Mouse (Mus musculus) MEL (cell line): ENCODE data around the gene Capn9. TPM values are rescaled to one million over a fixed set of nuclear protein-coding genes. Genes with fewer than 3 reads are reported as not detected.
A peak's percentile ranks its signal among the peaks of the same experiment; 100 is the strongest.

Experiments
- DNase-seq: peaks from one replicate; pipeline ENCODE4 v3.0.0; 2011; ENCODE audit warnings: low read depth, low spot score
- H3K27ac ChIP-seq: 2 replicates; pipeline ENCODE4 v1.5.1; 2012; ENCODE audit warnings: low read depth, mild to moderate bottlenecking, control low read depth, low read length, moderate library complexity; ENCODE audit not compliant: control insufficient read depth
- H3K27me3 ChIP-seq, 2 experiments: fragments of 150-350 bp in 1 of 2; sonication (generic) in 1 of 2; 2 replicates each; pipeline ENCODE4 v1.6.1; 2012; ENCODE audit warnings: low read length in 2 of 2, mild to moderate bottlenecking in 2 of 2, improper control_type of control experiment in 1 of 2, moderate library complexity in 1 of 2; ENCODE audit not compliant: insufficient read depth in 2 of 2, control insufficient read depth in 1 of 2
- H3K36me3 ChIP-seq, 2 experiments: 2 replicates each; pipeline ENCODE4 v1.6.1; 2012 to 2014; ENCODE audit warnings: low read length in 2 of 2, improper control_type of control experiment in 1 of 2, inconsistent platforms in 1 of 2, mild to moderate bottlenecking in 1 of 2; ENCODE audit not compliant: insufficient read depth in 2 of 2, control insufficient read depth in 1 of 2
- H3K4me1 ChIP-seq, 2 experiments: fragments of 150-350 bp in 1 of 2; sonication (generic) in 1 of 2; 2 replicates each; pipeline ENCODE4 v1.6.1; 2012; ENCODE audit warnings: low read length in 2 of 2, improper control_type of control experiment in 1 of 2, mild to moderate bottlenecking in 1 of 2; ENCODE audit not compliant: insufficient read depth in 2 of 2, control insufficient read depth in 1 of 2
- H3K4me3 ChIP-seq, 2 experiments: fragments of 150-350 bp in 1 of 2; sonication (generic) in 1 of 2; 2 replicates each; pipeline ENCODE4 v1.5.1; 2012; ENCODE audit warnings: low read depth in 2 of 2, low read length in 2 of 2, mild to moderate bottlenecking in 2 of 2, moderate library complexity in 2 of 2, control low read depth in 1 of 2, improper control_type of control experiment in 1 of 2; ENCODE audit not compliant: control insufficient read depth in 1 of 2, insufficient read depth in 1 of 2
- H3K79me2 ChIP-seq: 2 replicates; pipeline ENCODE4 v1.6.1; 2012; ENCODE audit warnings: mild to moderate bottlenecking, low read length, moderate library complexity; ENCODE audit not compliant: control insufficient read depth, poor library complexity, insufficient read depth
- H3K9ac ChIP-seq: 2 replicates; pipeline ENCODE4 v1.6.1; 2012; ENCODE audit warnings: low read depth, mild to moderate bottlenecking, control low read depth, low read length, moderate library complexity; ENCODE audit not compliant: control insufficient read depth, poor library complexity, severe bottlenecking
- H3K9me3 ChIP-seq: fragments of 150-350 bp; sonication (generic); replicated peaks from 2 replicates; pipeline ENCODE4 v1.6.1; 2012; ENCODE audit warnings: mild to moderate bottlenecking, low read length, improper control_type of control experiment, moderate library complexity; ENCODE audit not compliant: insufficient read depth
- CHD2 ChIP-seq: IDR thresholded peaks from 2 replicates; pipeline ENCODE4 v1.6.1; 2011; ENCODE audit warnings: low read length, improper control_type of control experiment
- CTCF ChIP-seq, 3 experiments: IDR thresholded peaks in 2 of 3; conservative IDR thresholded peaks in 1 of 3; 2 replicates each; pipeline ENCODE4 v1.5.1; 2011 to 2012; ENCODE audit warnings: low read length in 3 of 3, low read depth in 2 of 3, mild to moderate bottlenecking in 2 of 3, improper control_type of control experiment in 1 of 3, inconsistent platforms in 1 of 3, mixed read lengths in 1 of 3, moderate library complexity in 1 of 3; ENCODE audit not compliant: control insufficient read depth in 1 of 3, insufficient read depth in 1 of 3, poor library complexity in 1 of 3, severe bottlenecking in 1 of 3
- EP300 ChIP-seq, 2 experiments: IDR thresholded peaks; 2 replicates each; pipeline ENCODE4 v1.6.1; 2011; ENCODE audit warnings: improper control_type of control experiment in 2 of 2, low read length in 2 of 2, low read depth in 1 of 2, mild to moderate bottlenecking in 1 of 2
- GATA1 ChIP-seq: IDR thresholded peaks from 2 replicates; pipeline ENCODE4 v1.6.1; 2011; ENCODE audit warnings: low read depth, low read length, improper control_type of control experiment
- KAT2A ChIP-seq: conservative IDR thresholded peaks from 2 replicates; pipeline ENCODE4 v1.6.1; 2012; ENCODE audit warnings: low read depth, low read length, improper control_type of control experiment, inconsistent platforms
- MAZ ChIP-seq: IDR thresholded peaks from 2 replicates; pipeline ENCODE4 v1.6.1; 2012; ENCODE audit warnings: low read depth, mild to moderate bottlenecking, inconsistent platforms, low read length, improper control_type of control experiment
- MXI1 ChIP-seq: IDR thresholded peaks from 2 replicates; pipeline ENCODE4 v1.6.1; 2011; ENCODE audit warnings: mild to moderate bottlenecking, low read depth, low read length, improper control_type of control experiment
- POLR2AphosphoS5 ChIP-seq: IDR thresholded peaks from 2 replicates; pipeline ENCODE4 v1.6.1; 2012; ENCODE audit warnings: low read depth, borderline replicate concordance, mild to moderate bottlenecking, inconsistent platforms, low read length, moderate library complexity, mixed read lengths
- TBP ChIP-seq: IDR thresholded peaks from 2 replicates; pipeline ENCODE4 v1.8.0; 2011; ENCODE audit warnings: low read depth, low read length, improper control_type of control experiment
- TCF12 ChIP-seq: IDR thresholded peaks from 2 replicates; pipeline ENCODE4 v1.6.1; 2014; ENCODE audit warnings: low read depth, mild to moderate bottlenecking, inconsistent platforms, low read length, improper control_type of control experiment, moderate library complexity
- USF1 ChIP-seq: IDR thresholded peaks from 2 replicates; pipeline ENCODE4 v1.6.1; 2014; ENCODE audit warnings: low read depth, mild to moderate bottlenecking, inconsistent platforms, low read length, improper control_type of control experiment, moderate library complexity
- USF2 ChIP-seq, 2 experiments: IDR thresholded peaks; 2 replicates each; pipeline ENCODE4 v1.6.1; 2011 to 2012; ENCODE audit warnings: improper control_type of control experiment in 2 of 2, low read length in 2 of 2, borderline replicate concordance in 1 of 2, inconsistent platforms in 1 of 2, low read depth in 1 of 2, mild to moderate bottlenecking in 1 of 2; ENCODE audit not compliant: insufficient read depth in 1 of 2
- ZC3H11A ChIP-seq: IDR thresholded peaks from 2 replicates; pipeline ENCODE4 v1.6.1; 2012; ENCODE audit warnings: low read depth, mild to moderate bottlenecking, inconsistent platforms, low read length, improper control_type of control experiment
- ZNF384 ChIP-seq: IDR thresholded peaks from 2 replicates; pipeline ENCODE4 v1.6.1; 2012; ENCODE audit warnings: low read depth, mild to moderate bottlenecking, inconsistent platforms, low read length, improper control_type of control experiment
- polyA plus RNA-seq, 2 experiments: library from polyadenylated mRNA; stranded (reverse) in 1 of 2; unstranded in 1 of 2; fragments of >175 nt in 1 of 2; fragments of >200 nt in 1 of 2; gene quantifications; 2 replicates each; pipeline versions ENCODE4 v1.2.1 to v1.2.4; 2012; ENCODE audit warnings: low replicate concordance in 2 of 2, low read depth in 1 of 2; ENCODE audit not compliant: insufficient read length in 2 of 2, insufficient read depth in 1 of 2, missing spikeins in 1 of 2
- total RNA-seq: library from RNA; depleted of rRNA; stranded (reverse); fragments of 300-350 nt; gene quantifications from 2 replicates; pipeline ENCODE4 v1.2.3, GENCODE M21; 2012; rRNA removed

The Capn9 gene
- total and polyA plus RNA-seq, 3 experiments = not detected

- TF ChIP-seq POLR2AphosphoS5 = no peak
- peak; percentile 83 for TF ChIP-seq MXI1
- no peak for TF ChIP-seq ZNF384
- no peak; the same call in 1 of the 2 replicates for TF ChIP-seq TCF12
- TF ChIP-seq GATA1 = no peak
- TF ChIP-seq CHD2 = no peak
- no peak for TF ChIP-seq USF2 (IDR thresholded peaks at IDR 0.05; ENCODE audit: borderline replicate concordance in 1 of 2, insufficient read depth in 1 of 2, low read depth in 1 of 2, low read length in 2 of 2)
- no peak for TF ChIP-seq EP300 (IDR thresholded peaks at IDR 0.05; ENCODE audit: low read depth in 1 of 2, low read length in 2 of 2)
- no peak for TF ChIP-seq KAT2A
- no peak for TF ChIP-seq MAZ
- TF ChIP-seq ZC3H11A = no peak
Measured at GRCm38 (mm10) chr8:124663112-124663873, 87.4 kb downstream of the Capn9 start, which contains the start of gene 2310022B05Rik (continued).

- H3K9ac ChIP-seq = no peak overlapping the region
- H3K36me3 ChIP-seq = peaks cover 0 to 8% of the 10 kb centered on the region in 2 experiments; a peak in 1 of 4 replicates
- no peak overlapping the region for H3K27ac ChIP-seq
- no peak for DNase-seq
- H3K4me1 ChIP-seq = peaks cover 0 to 13% of the 10 kb centered on the region in 2 experiments; a peak in 2 of 4 replicates
- peaks cover 3% of the 10 kb centered on the region for H3K79me2 ChIP-seq
- H3K27me3 ChIP-seq = no peaks in the 10 kb centered on the region
- no peak for TF ChIP-seq TBP
- TF ChIP-seq CTCF (IDR thresholded peaks at IDR 0.05 in 2 of 3, conservative IDR thresholded peaks at IDR 0.05 in 1 of 3; ENCODE audit: control insufficient read depth in 1 of 3, insufficient read depth in 1 of 3, low read depth in 2 of 3, low read length in 3 of 3, poor library complexity in 1 of 3, severe bottlenecking in 1 of 3) = 0 out of 6 replicates have a peak, but pooled peaks of 1 of the 3 experiments have one; percentile 3
- H3K4me3 ChIP-seq = no peak overlapping the region
- H3K9me3 ChIP-seq = no peaks in the 10 kb centered on the region
Measured at GRCm38 (mm10) chr8:124663874-124664230, 87.9 kb downstream of the Capn9 start.

GRCm38 (mm10) chr8:124664414-124664813 is 88.5 kb downstream of the Capn9 start:
- Histone ChIP-seq H3K9ac (no peak overlapping the region), H3K36me3 (peaks cover 0 to 8% of the 10 kb centered on the region in 2 experiments; a peak in 1 of 4 replicates), H3K27me3 (no peaks in the 10 kb centered on the region), H3K4me1 (peaks cover 0 to 9% of the 10 kb centered on the region in 2 experiments; a peak in 2 of 4 replicates), H3K9me3 (no peaks in the 10 kb centered on the region), H3K79me2 (peaks cover 3% of the 10 kb centered on the region; the same call in 1 of the 2 replicates), H3K4me3 (no peak overlapping the region), H3K27ac (no peak overlapping the region)
- no peak for TF ChIP-seq ZC3H11A
- no peak for TF ChIP-seq EP300 (IDR thresholded peaks at IDR 0.05; ENCODE audit: low read depth in 1 of 2, low read length in 2 of 2)
- no peak for TF ChIP-seq USF1
- no peak for DNase-seq

Other genes starting within 250 kb of the Capn9 start
- not detected in 2 replicates for gene Pgbd5, start 136.5 kb upstream of the Capn9 start, total RNA-seq
- not detected for gene Pgbd5, start 136.5 kb upstream of the Capn9 start, polyA plus RNA-seq
- 27.8 and 37.5 TPM in 2 replicates for gene Cog2, start 55.3 kb upstream of the Capn9 start, total RNA-seq
- 10 to 100 TPM in 1 of 2 experiments, not detected in 1; 32.6 TPM for gene Cog2, start 55.3 kb upstream of the Capn9 start, polyA plus RNA-seq
- not detected in 2 replicates for gene Agt, start 6.4 kb upstream of the Capn9 start, total RNA-seq
- gene Agt, start 6.4 kb upstream of the Capn9 start, polyA plus RNA-seq = not detected
- gene 2310022B05Rik, start 87.3 kb downstream of the Capn9 start, total RNA-seq = 5.7 and 6.2 TPM in 2 replicates
- 10 to 100 TPM in 1 of 2 experiments, not detected in 1; 27.0 TPM for gene 2310022B05Rik, start 87.3 kb downstream of the Capn9 start, polyA plus RNA-seq
- 30.7 and 39.1 TPM in 2 replicates for gene Ttc13, start 145.9 kb downstream of the Capn9 start, total RNA-seq
- 10 to 100 TPM in 1 of 2 experiments, not detected in 1; 34.0 TPM for gene Ttc13, start 145.9 kb downstream of the Capn9 start, polyA plus RNA-seq
- gene Arv1, start 146.0 kb downstream of the Capn9 start, total RNA-seq = 11.3 and 11.9 TPM in 2 replicates
- gene Arv1, start 146.0 kb downstream of the Capn9 start, polyA plus RNA-seq = 10 to 100 TPM in 1 of 2 experiments, not detected in 1; 24.1 TPM
- 0.31 and 0.33 TPM in 2 replicates for gene Fam89a, start 175.7 kb downstream of the Capn9 start, total RNA-seq
- gene Fam89a, start 175.7 kb downstream of the Capn9 start, polyA plus RNA-seq = 1 to 10 TPM in 1 of 2 experiments, not detected in 1; 1.8 TPM
- gene Trim67, start 217.0 kb downstream of the Capn9 start, total RNA-seq = not detected in 2 replicates
- gene Trim67, start 217.0 kb downstream of the Capn9 start, polyA plus RNA-seq = under 1 TPM in 1 of 2 experiments, not detected in 1; 0.06 TPM